Mouse (Mus musculus): ENCODE data around the gene Nt5c. TPM values are rescaled to one million over a fixed set of nuclear protein-coding genes. Genes with fewer than 3 reads are reported as not detected.

The Nt5c gene
- polyA plus RNA-seq, 1 experiment from 2014 or later: 41.9 TPM

- H3K4me3 ChIP-seq (replicated peaks): no peak overlapping the region
- H3K36me3 ChIP-seq (replicated peaks): peaks cover 28% of the 10 kb centered on the region
- no peak for ATAC-seq (ENCODE audit: insufficient read depth)
- H3K9me3 ChIP-seq (replicated peaks): no peaks in the 10 kb centered on the region
- H3K4me1 ChIP-seq (replicated peaks): peaks cover 6% of the 10 kb centered on the region; the same call in 1 of the 2 replicates
- H3K9ac ChIP-seq: no peak overlapping the region
- no peak overlapping the region for H3K27ac ChIP-seq (replicated peaks)
- no peak overlapping the region for H3K4me2 ChIP-seq
- 89% methylated on average over 2 of the region's 2 CpGs for WGBS (ENCODE audit: insufficient replicate concordance)
- H3K27me3 ChIP-seq: no peaks in the 10 kb centered on the region
These were observed 28.6 kb upstream of the Nt5c start for GRCm38 (mm10) chr11:115520218-115520617.

GRCm38 (mm10) chr11:115519581-115519980 lies 27.9 kb upstream of the Nt5c start:
- H3K4me1 ChIP-seq (replicated peaks): peaks cover 10% of the 10 kb centered on the region; the same call in 1 of the 2 replicates

GRCm38 (mm10) chr11:115518693-115519092 lies 27.0 kb upstream of the Nt5c start:
- Histone ChIP-seq H3K9me3 (replicated peaks) (no peaks in the 10 kb centered on the region), H3K27me3 (no peaks in the 10 kb centered on the region), H3K27ac (replicated peaks) (no peak overlapping the region), H3K4me1 (replicated peaks) (peaks cover 12% of the 10 kb centered on the region; the same call in 1 of the 2 replicates), H3K4me2 (no peak overlapping the region), H3K36me3 (replicated peaks) (peaks cover 13% of the 10 kb centered on the region), H3K4me3 (replicated peaks) (no peak overlapping the region), H3K9ac (no peak overlapping the region)
- 62% methylated on average over 9 of the region's 9 CpGs for WGBS (ENCODE audit: insufficient replicate concordance)
- no peak for ATAC-seq (ENCODE audit: insufficient read depth)

More at GRCm38 (mm10) chr11:115519581-115519980, 27.9 kb upstream of the Nt5c start:
- H3K36me3 ChIP-seq (replicated peaks): peaks cover 21% of the 10 kb centered on the region
- no peaks in the 10 kb centered on the region for H3K27me3 ChIP-seq
- H3K4me3 ChIP-seq (replicated peaks): no peak overlapping the region
- no peaks in the 10 kb centered on the region for H3K9me3 ChIP-seq (replicated peaks)
- no peak overlapping the region for H3K4me2 ChIP-seq
- ATAC-seq (ENCODE audit: insufficient read depth): no peak
- H3K9ac ChIP-seq: no peak overlapping the region
- 59% methylated on average over 3 of the region's 3 CpGs for WGBS (ENCODE audit: insufficient replicate concordance)
- H3K27ac ChIP-seq (replicated peaks): no peak overlapping the region

- no peak overlapping the region for H3K4me3 ChIP-seq (replicated peaks)
- 69% methylated on average over 5 of the region's 5 CpGs for WGBS (ENCODE audit: insufficient replicate concordance)
- H3K9ac ChIP-seq: no peak overlapping the region
- no peaks in the 10 kb centered on the region for H3K9me3 ChIP-seq (replicated peaks)
- H3K27ac ChIP-seq (replicated peaks): no peak overlapping the region
- H3K4me2 ChIP-seq: no peak overlapping the region
- no peak for ATAC-seq (ENCODE audit: insufficient read depth)
- H3K27me3 ChIP-seq: no peaks in the 10 kb centered on the region
- peaks cover 24% of the 10 kb centered on the region for H3K4me1 ChIP-seq (replicated peaks)
- peaks cover 2% of the 10 kb centered on the region; the same call in 1 of the 2 replicates for H3K36me3 ChIP-seq (replicated peaks)
These were observed 25.3 kb upstream of the Nt5c start for GRCm38 (mm10) chr11:115516942-115517341.

- ATAC-seq (ENCODE audit: insufficient read depth): no peak
- H3K4me3 ChIP-seq (replicated peaks): no peak overlapping the region
- H3K9ac ChIP-seq: no peak overlapping the region
- H3K27ac ChIP-seq (replicated peaks): no peak overlapping the region
- 64% methylated on average over 6 of the region's 6 CpGs for WGBS (ENCODE audit: insufficient replicate concordance)
- peaks cover 43% of the 10 kb centered on the region for H3K4me1 ChIP-seq (replicated peaks)
- no peaks in the 10 kb centered on the region for H3K27me3 ChIP-seq
- 0 out of 2 replicates have a peak overlapping the region, but pooled peaks have one; percentile 8 for H3K4me2 ChIP-seq
- H3K36me3 ChIP-seq (replicated peaks): no peaks in the 10 kb centered on the region
- H3K9me3 ChIP-seq (replicated peaks): no peaks in the 10 kb centered on the region
These were observed 23.4 kb upstream of the Nt5c start for GRCm38 (mm10) chr11:115515021-115515420.

GRCm38 (mm10) chr11:115514238-115514663 lies 22.6 kb upstream of the Nt5c start, which contains the start of gene Jpt1:
Gene Jpt1, minus strand, starts transcription at chr11:115514387.
- Histone ChIP-seq H3K9me3 (replicated peaks) (no peaks in the 10 kb centered on the region), H3K4me2 (peak within 1 kb of the TSS; percentile 78), H3K4me3 (replicated peaks) (peak within 1 kb of the TSS; percentile 91), H3K27me3 (no peaks in the 10 kb centered on the region), H3K36me3 (replicated peaks) (no peaks in the 10 kb centered on the region), H3K4me1 (replicated peaks) (peaks cover 51% of the 10 kb centered on the region), H3K9ac (peak within 1 kb of the TSS; percentile 95), H3K27ac (replicated peaks) (peak within 1 kb of the TSS; percentile 89)
- under 1% methylated on average over 24 of the region's 24 CpGs for WGBS (ENCODE audit: insufficient replicate concordance)
- ATAC-seq (ENCODE audit: insufficient read depth): peak; percentile 82

GRCm38 (mm10) chr11:115513271-115514237 lies 21.9 kb upstream of the Nt5c start:
- peak overlapping the region; percentile 78 for H3K4me2 ChIP-seq
- H3K36me3 ChIP-seq (replicated peaks): no peaks in the 10 kb centered on the region
- H3K4me1 ChIP-seq (replicated peaks): peaks cover 52% of the 10 kb centered on the region
- peak overlapping the region; percentile 91 for H3K4me3 ChIP-seq (replicated peaks)
- WGBS (ENCODE audit: insufficient replicate concordance): 0% methylated on average over 57 of the region's 57 CpGs
- H3K27me3 ChIP-seq: no peaks in the 10 kb centered on the region
- H3K9ac ChIP-seq: peak overlapping the region; percentile 95
- H3K27ac ChIP-seq (replicated peaks): peak overlapping the region; percentile 89
- peak; percentile 65 for ATAC-seq (ENCODE audit: insufficient read depth)
- no peaks in the 10 kb centered on the region for H3K9me3 ChIP-seq (replicated peaks)

- no peak for ATAC-seq (ENCODE audit: insufficient read depth)
- WGBS (ENCODE audit: insufficient replicate concordance): 19% methylated on average over 8 of the region's 8 CpGs
- Histone ChIP-seq H3K4me2 (peak overlapping the region; percentile 78), H3K9me3 (replicated peaks) (no peaks in the 10 kb centered on the region), H3K9ac (peak overlapping the region; percentile 95), H3K4me3 (replicated peaks) (peak overlapping the region; percentile 91), H3K27me3 (no peaks in the 10 kb centered on the region), H3K36me3 (replicated peaks) (no peaks in the 10 kb centered on the region), H3K27ac (replicated peaks) (peak overlapping the region; percentile 89), H3K4me1 (replicated peaks) (peaks cover 62% of the 10 kb centered on the region)
These were observed 20.9 kb upstream of the Nt5c start for GRCm38 (mm10) chr11:115512407-115513183.

- Histone ChIP-seq H3K4me1 (replicated peaks) (peaks cover 68% of the 10 kb centered on the region), H3K4me3 (replicated peaks) (peak overlapping the region; percentile 91), H3K4me2 (peak overlapping the region; percentile 78), H3K36me3 (replicated peaks) (no peaks in the 10 kb centered on the region), H3K9ac (peak overlapping the region; percentile 95), H3K27ac (replicated peaks) (peak overlapping the region; percentile 89), H3K27me3 (no peaks in the 10 kb centered on the region), H3K9me3 (replicated peaks) (no peaks in the 10 kb centered on the region)
- WGBS (ENCODE audit: insufficient replicate concordance): 37% methylated on average over 3 of the region's 3 CpGs
- ATAC-seq (ENCODE audit: insufficient read depth): no peak
These were observed 20.3 kb upstream of the Nt5c start for GRCm38 (mm10) chr11:115512004-115512403.

GRCm38 (mm10) chr11:115511121-115511520 lies 19.5 kb upstream of the Nt5c start:
- Histone ChIP-seq H3K27me3 (no peaks in the 10 kb centered on the region), H3K4me1 (replicated peaks) (peaks cover 77% of the 10 kb centered on the region), H3K4me3 (replicated peaks) (peak overlapping the region; percentile 91), H3K27ac (replicated peaks) (peak overlapping the region; percentile 89), H3K36me3 (replicated peaks) (no peaks in the 10 kb centered on the region), H3K4me2 (peak overlapping the region; percentile 78), H3K9me3 (replicated peaks) (no peaks in the 10 kb centered on the region), H3K9ac (peak overlapping the region; percentile 95)
- peak; percentile 60 for ATAC-seq (ENCODE audit: insufficient read depth)
- WGBS (ENCODE audit: insufficient replicate concordance): 22% methylated on average over 2 of the region's 2 CpGs

GRCm38 (mm10) chr11:115510507-115510888 lies 18.8 kb upstream of the Nt5c start:
- Histone ChIP-seq H3K9ac (peak overlapping the region; percentile 42), H3K27me3 (no peaks in the 10 kb centered on the region), H3K36me3 (replicated peaks) (no peaks in the 10 kb centered on the region), H3K27ac (replicated peaks) (peak overlapping the region; percentile 89), H3K4me1 (replicated peaks) (peaks cover 83% of the 10 kb centered on the region), H3K4me3 (replicated peaks) (peak overlapping the region; percentile 91), H3K4me2 (peak overlapping the region; percentile 78), H3K9me3 (replicated peaks) (no peaks in the 10 kb centered on the region)
- 14% methylated on average over 5 of the region's 5 CpGs for WGBS (ENCODE audit: insufficient replicate concordance)
- no peak for ATAC-seq (ENCODE audit: insufficient read depth)

Data from liver, embryonic 15.5 days (tissue).